In the genomic region with DNA sequence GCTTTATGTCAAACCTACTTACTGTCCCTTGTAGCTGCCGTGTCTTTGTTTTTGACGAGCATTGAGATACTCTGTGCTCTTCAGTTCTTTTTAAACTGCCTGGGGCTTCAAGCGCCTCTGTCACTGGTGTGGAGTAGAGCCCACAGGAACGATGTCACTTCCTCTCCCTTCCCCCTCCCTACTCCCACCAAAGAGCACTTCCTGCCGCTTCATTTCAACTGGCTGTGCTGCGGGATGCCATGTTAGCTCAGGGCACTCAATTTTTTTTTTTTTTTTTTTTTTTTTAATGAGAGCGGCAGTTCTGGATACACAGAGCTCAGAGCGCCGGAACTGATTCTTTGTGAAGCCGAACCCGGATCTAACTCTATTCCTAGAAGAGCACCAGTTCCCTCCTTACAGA, we compare ENCODE assay signal across 8 mouse cellular contexts.
DNase-seq lines count a peak whose midpoint lies in the region; ATAC-seq and TF ChIP-seq lines count a peak whose summit lies in the region.

No protein-coding gene starts in this region.

- no peak overlapping the region for H3K4me3 ChIP-seq in bone marrow macrophage, adult 2 months (ENCODE audit: insufficient read depth, low read length)
- H3K4me3 ChIP-seq in liver, embryonic 11.5 days (ENCODE audit: low read depth, low read length), result 0 out of 2 replicates have a peak overlapping the region, but pooled peaks have one; percentile 3
- no peak overlapping the region for H3K4me3 ChIP-seq in neural tube, embryonic 13.5 days

- no peak for TF ChIP-seq POLR2A in bone marrow macrophage, adult 2 months (IDR thresholded peaks at IDR 0.05; ENCODE audit: borderline replicate concordance, low read depth, low read length)

- H3K9ac ChIP-seq in liver, embryonic 11.5 days (ENCODE audit: low read depth, low read length), result no peak overlapping the region
- no peak overlapping the region for H3K9ac ChIP-seq in neural tube, embryonic 13.5 days

- WGBS in liver, embryonic 11.5 days, result 36% methylated on average over 11 of the region's 11 CpGs
- WGBS in neural tube, embryonic 13.5 days, result 69% methylated on average over 11 of the region's 11 CpGs

- peaks cover 18% of the 10 kb centered on the region for H3K4me1 ChIP-seq in bone marrow macrophage, adult 2 months (ENCODE audit: control insufficient read depth, insufficient read depth, low read length)
- no peaks in the 10 kb centered on the region for H3K4me1 ChIP-seq in liver, embryonic 11.5 days (replicated peaks; ENCODE audit: control insufficient read depth, insufficient read depth, low read length)
- H3K4me1 ChIP-seq in neural tube, embryonic 13.5 days (replicated peaks), result peaks cover 13% of the 10 kb centered on the region

- H3K36me3 ChIP-seq in liver, embryonic 11.5 days (ENCODE audit: control insufficient read depth, insufficient read depth, low read length), result no peaks in the 10 kb centered on the region
- no peaks in the 10 kb centered on the region for H3K36me3 ChIP-seq in neural tube, embryonic 13.5 days

- H3K27me3 ChIP-seq in liver, embryonic 11.5 days (replicated peaks; ENCODE audit: control insufficient read depth, insufficient read depth, low read length), result no peaks in the 10 kb centered on the region
- H3K27me3 ChIP-seq in neural tube, embryonic 13.5 days, result no peaks in the 10 kb centered on the region

- TF ChIP-seq CTCF in bone marrow macrophage, adult 2 months (IDR thresholded peaks at IDR 0.05; ENCODE audit: low read depth, low read length), result no peak

- DNase-seq in left cerebral cortex, postnatal 14 days (ENCODE audit: low spot score in 2 of 2), result peak; percentile 27 to 64
- DNase-seq in left cerebral cortex, adult 9 months (ENCODE audit: low spot score in 2 of 2), result no peak
- peak; percentile 29 to 47 for DNase-seq in heart, postnatal 14 days
- peak; percentile 30 for DNase-seq in liver, embryonic 11.5 days (ENCODE audit: low spot score)
- DNase-seq in ovary, postnatal 14 days (ENCODE audit: low spot score), result no peak
- DNase-seq in urinary bladder, postnatal 14 days (ENCODE audit: low spot score), result no peak

- 0 out of 2 replicates have a peak overlapping the region, but pooled peaks have one; percentile 12 for H3K27ac ChIP-seq in bone marrow macrophage, adult 2 months (ENCODE audit: insufficient read depth, low read depth, low read length)
- no peak overlapping the region for H3K27ac ChIP-seq in liver, embryonic 11.5 days (ENCODE audit: low read depth, low read length)
- H3K27ac ChIP-seq in neural tube, embryonic 13.5 days (replicated peaks), result 0 out of 2 replicates have a peak overlapping the region, but pooled peaks have one; percentile 29

- no peaks in the 10 kb centered on the region for H3K9me3 ChIP-seq in liver, embryonic 11.5 days (ENCODE audit: control insufficient read depth, low read length)
- no peaks in the 10 kb centered on the region for H3K9me3 ChIP-seq in neural tube, embryonic 13.5 days

- peak; percentile 78 for ATAC-seq in liver, embryonic 11.5 days (replicated peaks; ENCODE audit: low FRiP score)
- ATAC-seq in neural tube, embryonic 13.5 days (ENCODE audit: low read depth), result no peak

- peak overlapping the region; percentile 46 for H3K4me2 ChIP-seq in liver, embryonic 11.5 days
- no peak overlapping the region for H3K4me2 ChIP-seq in neural tube, embryonic 13.5 days

- intact Hi-C loops in left cerebral cortex, postnatal 14 days (cut with DNase I), result no loop called here
- intact Hi-C loops in heart, postnatal 14 days (cut with DNase I), result loop anchor here (10.0 kb wide), 1 partner anchor 206 kb away; no protein-coding TSS in a partner anchor

Comparison
In these comparisons a context has a peak if more than half of its experiments do, and no peak if none do; other contexts are left out.
1. DNase-seq: peak in left cerebral cortex, postnatal 14 days (2 of 2), heart, postnatal 14 days (2 of 2) and liver, embryonic 11.5 days (single experiment); none in left cerebral cortex, adult 9 months (0 of 2), ovary, postnatal 14 days (single experiment) and urinary bladder, postnatal 14 days (single experiment).